Mouse (Mus musculus) stomach, postnatal 0 days (tissue): ENCODE measurements around the gene Mcl1.
"Not testable (repeated sequence)": the region's sequence is repeated elsewhere in the genome, so short reads cannot be mapped to it uniquely, and the experiment has no call there.

Source experiments
- CTCF ChIP-seq: IDR thresholded peaks from 2 replicates; pipeline ENCODE4 v1.5.1; 2016; ENCODE audit warnings: antibody characterized with exemption, low read depth, mild to moderate bottlenecking, moderate library complexity
- EP300 ChIP-seq: optimal IDR thresholded peaks from 2 replicates; pipeline ENCODE3; 2016; ENCODE audit warnings: antibody characterized with exemption

GRCm38 (mm10) chr3:95654371-95654770 is 4.2 kb upstream of the Mcl1 start:
- TF ChIP-seq EP300, CTCF: not testable (repeated sequence)
